Mouse (Mus musculus) megakaryocyte, embryonic 14.5 days (primary cell): ENCODE data around the gene Ctsl.

Experiments
- FLI1 ChIP-seq: IDR thresholded peaks from 2 replicates; pipeline ENCODE4 v1.6.1; 2012; ENCODE audit warnings: low read length, inconsistent platforms, mixed read lengths
- GATA1 ChIP-seq: IDR thresholded peaks from 3 replicates; pipeline ENCODE4 v1.6.1; 2012; ENCODE audit warnings: mixed read lengths, low read length, inconsistent platforms, borderline replicate concordance

DNA sequence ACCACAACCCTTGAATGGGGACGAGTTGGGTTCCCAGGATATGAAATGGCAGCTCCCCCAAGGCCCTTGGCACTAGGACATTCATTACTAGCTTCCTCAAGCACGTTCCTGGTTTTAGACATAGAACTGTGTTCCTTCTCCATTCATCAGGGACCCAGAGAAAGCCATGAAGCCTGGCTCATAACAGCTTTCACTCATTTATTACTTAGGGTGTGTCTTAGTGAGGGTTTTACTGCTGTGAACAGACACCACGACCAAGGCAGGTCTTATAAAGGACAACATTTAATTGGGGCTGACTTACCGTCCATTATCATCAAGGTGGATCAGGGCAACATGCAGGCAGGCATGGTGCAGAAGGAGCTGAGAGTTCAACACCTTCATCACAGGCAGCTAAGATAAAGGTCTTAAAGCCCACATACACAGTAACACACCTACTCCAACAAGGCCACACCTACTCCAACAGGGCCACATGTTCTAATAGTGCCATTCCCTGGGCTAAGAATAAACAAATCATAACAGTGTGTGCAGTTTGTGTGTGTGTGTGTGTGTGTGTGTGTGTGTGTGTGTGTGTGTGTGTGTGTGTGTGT, 35.1 kb downstream of the Ctsl start:
- TF ChIP-seq FLI1: no peak
- no peak for TF ChIP-seq GATA1
